Mouse (Mus musculus) skeletal muscle tissue, adult 2 months (tissue): Measurements from ENCODE around the gene Samd11.

Experiments used
- DNase-seq: peaks from one replicate; pipeline ENCODE4 v3.0.0-alpha.2; 2012; ENCODE audit warnings: low read depth, low spot score

Samd11 gene

DNA sequence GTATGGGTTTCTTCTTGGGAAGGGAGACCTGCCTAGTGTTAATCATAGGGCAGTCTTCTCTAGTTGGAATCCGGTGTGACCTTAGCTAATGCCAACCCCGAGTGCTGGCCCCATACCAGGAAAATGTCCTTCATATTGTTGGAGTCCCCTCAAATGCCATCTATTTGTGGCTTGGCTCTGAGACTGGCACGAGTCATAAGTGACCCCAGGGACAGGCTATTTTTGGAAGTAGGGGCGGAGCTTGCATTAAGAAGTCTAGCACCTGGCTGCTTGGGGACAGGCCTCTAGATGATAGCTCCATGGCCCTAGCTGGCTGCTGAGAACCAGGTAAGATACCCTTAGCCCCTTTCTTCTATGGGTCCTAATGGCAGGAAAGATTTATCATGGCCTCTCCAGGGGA, 39.8 kb downstream of the Samd11 start, which contains the start of gene Perm1:
Gene Perm1, plus strand, starts transcription at position 220 of the 400 bp plus-strand sequence.
- DNase-seq, result peak; percentile 95

DNA sequence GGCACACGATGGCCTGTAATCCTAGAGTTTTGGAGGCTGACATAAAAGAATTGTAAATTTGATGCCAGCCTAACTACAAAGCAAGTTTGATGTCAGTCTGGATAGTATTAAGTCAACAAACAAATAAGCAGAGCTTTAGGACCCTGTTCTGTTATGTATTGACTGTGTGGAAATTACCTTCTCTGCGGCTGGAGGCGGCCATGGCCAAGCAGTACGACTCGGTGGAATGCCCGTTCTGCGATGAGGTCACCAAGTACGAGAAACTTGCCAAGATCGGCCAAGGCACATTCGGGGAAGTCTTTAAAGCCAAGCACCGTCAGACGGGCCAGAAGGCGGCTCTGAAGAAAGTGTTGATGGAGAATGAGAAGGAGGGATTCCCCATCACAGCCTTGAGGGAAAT, 42.3 kb downstream of the Samd11 start:
- DNase-seq, result no peak

DNA sequence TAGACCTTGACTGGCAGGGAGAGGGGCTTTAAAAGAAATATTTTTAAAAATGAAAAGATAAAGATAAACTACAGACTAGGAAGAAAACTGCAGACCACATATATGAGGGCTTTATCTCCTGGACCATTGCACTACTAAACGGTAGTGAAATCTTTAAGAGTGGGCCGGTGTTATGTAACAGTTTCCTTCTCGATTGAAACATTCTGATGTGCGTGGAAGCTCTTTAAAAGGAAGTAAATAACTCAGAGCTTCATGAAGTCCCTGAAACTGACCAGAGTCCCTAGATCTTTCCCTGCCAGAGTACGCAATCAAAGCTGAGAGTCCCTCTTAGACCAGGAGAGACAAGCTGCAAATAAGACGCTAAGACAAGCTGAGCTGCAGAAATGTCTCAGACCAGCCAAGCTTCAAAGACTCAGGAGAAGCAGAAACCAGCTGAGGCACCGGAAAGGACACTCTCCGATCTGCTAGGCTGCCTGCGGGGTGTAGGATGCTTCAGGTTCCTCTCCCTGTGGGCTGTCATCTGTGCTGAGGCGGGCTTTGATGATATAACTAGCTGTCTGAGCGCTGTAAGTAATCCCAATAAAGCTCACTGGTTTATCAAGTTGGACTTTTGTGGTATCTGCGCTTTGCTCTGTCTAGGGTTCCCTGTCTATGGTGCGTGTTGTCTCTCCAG, 45.4 kb downstream of the Samd11 start:
- DNase-seq, result no peak

DNA sequence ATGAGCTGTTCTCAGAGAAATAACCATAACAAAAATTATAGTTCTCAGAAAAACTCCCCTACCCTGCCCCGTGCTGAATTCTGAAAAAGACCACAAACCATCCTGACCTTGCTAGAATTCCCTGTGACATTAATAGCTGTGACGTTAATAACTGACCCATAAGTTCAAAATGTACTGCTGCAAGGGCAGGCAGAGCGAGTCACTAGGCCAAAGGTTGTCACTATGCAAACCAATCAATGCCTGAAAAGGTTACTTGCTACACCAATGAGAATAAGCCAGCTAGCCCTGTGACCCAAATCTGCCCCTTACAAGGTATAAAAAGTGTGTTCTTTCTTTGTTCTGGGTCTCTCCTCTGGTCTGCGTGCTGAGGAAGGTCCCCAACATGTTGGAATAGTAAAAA, 46.6 kb downstream of the Samd11 start:
- DNase-seq, result no peak

DNA sequence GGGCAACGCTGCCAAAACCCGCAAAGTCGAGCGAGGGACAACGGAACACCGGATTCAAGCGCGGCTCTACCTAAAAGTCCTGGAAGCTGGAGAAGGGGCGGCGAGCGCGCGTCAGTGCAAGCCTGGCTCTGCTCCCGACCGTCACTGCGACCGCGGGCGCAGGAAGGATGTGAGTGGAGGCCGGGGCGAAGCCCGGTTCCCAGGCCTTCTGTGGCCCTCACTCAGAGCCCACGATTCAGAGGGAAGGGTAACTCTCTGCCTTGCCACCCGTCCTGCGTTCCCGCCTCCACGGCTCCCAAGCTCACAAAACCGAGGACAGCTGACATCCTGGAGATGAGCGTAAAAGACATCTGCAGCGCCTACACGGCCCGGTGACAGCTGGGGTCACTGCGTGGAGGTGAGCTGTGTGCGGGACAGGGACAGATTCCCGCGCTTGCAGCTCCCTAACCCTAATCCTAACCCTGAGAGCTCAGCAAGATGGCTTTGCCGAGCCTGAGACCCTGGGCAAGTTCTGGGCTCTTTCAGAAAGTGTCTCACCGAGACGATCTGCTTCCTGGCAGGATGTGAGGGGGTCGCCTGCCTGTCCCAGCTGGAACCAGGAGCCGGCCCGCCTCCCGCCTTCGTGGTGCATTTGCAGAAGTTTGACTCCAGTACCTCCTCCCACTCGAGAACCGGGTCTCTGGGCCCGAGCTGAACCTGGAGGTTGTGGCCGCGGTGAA, 51.9 kb downstream of the Samd11 start:
- DNase-seq, result peak; percentile 25

DNA sequence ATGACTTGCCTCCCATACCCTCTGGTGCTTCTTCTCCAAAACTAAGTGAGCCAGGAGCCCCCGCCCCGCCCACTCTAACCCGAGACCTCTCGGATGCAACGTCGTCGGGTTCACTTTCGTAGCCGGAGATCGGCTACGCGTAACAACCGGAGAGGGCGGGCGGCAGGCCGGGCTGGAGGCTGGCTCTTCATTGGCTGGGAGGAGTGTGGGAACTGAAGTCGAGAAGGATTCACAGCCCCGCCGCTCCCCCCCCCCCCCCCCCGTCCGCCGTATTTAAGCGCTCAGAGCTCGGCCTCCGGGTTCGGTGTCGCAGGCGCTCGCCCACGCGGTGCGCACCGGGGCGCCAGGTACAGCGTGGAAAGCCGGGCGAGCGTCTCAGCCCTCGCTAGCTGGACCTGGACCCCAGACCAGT, 52.5 kb downstream of the Samd11 start, which contains the start of gene AW011738:
Gene AW011738, plus strand, starts transcription at position 304 of the 412 bp plus-strand sequence.
- DNase-seq, result peak; percentile 82

DNA sequence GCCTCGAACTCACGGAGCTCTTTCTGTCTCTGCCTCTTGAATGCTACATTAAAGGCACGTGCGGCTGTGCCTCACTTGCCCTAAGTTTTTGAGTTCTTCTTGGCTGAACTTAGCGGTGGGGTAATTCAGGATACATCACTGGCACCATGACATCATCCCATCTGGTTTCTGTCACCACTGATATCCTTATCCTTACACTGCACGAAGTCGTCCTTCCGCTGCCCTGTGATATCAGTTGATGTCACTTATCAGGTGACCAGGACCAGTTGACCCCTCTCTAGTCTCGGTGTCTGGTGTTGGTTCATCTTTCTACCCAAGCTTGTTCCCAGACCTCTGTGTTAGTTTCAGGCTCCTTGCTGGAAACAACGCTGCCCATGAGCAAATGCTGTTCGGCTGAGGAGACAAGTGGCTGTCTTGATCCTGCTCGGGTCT, 53.0 kb downstream of the Samd11 start:
- peak; percentile 27 for DNase-seq

DNA sequence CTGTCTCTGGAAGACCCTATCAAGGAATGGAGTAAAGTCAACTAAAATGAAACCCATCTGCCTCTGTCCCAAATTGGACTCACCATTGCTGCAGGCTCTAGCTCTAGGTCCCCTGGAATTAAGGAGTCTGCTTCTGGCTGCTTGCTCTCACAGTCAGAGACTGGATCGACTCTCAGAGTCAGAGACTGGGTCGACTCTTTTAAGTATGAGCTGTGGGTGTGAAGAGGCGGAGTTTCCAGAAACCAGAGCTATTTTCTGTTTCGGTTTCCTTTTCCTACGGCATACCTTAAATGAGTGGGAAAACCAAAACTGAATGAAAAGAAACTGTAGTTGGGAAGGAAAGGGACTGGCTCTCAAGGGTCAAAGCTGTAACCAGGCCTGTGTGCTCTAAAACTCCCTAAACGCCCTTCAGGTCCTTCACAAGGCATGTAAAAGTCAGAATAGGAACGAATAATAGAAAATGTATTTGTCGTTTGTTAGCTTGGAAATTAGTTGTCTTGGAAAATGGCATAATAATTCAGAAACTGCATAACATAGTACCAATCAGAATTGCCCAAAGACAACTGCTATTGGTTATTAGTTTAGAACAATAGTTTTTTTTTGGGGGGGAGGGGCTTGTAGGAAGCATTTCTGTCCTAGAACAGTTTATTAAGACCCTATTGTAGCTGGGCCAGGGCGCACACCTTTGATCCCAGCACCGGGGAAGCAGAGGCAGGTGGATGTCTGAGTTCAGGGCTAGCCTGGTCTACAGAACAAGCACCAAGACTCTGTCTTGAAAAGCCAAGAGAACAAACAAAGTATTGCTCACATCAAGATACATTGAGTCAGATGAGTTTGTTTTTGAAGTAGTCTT, 54.6 kb downstream of the Samd11 start, which contains the start of gene Isg15:
Gene Isg15, minus strand, starts transcription at position 196 of the 853 bp plus-strand sequence.
- DNase-seq, result peak; percentile 33

DNA sequence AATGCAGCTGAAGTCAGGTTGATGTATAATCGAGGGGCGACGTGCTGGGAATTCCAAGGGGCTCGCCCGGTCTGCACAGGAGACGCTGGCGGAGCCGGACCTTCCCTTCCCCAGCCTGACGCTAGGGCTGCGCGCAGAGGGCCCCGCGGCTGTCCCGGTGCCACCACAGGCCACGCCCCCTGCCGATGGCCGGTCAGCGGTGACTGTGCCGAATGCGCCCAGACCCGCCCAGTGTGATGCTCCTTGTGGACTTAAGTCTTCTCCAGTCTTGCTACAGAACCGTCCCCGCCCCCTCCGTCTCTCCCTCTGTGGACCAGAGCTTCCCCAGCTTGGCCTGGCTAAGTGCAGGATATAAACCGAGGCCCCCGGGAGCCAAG, 57.6 kb downstream of the Samd11 start:
- peak; percentile 86 for DNase-seq

DNA sequence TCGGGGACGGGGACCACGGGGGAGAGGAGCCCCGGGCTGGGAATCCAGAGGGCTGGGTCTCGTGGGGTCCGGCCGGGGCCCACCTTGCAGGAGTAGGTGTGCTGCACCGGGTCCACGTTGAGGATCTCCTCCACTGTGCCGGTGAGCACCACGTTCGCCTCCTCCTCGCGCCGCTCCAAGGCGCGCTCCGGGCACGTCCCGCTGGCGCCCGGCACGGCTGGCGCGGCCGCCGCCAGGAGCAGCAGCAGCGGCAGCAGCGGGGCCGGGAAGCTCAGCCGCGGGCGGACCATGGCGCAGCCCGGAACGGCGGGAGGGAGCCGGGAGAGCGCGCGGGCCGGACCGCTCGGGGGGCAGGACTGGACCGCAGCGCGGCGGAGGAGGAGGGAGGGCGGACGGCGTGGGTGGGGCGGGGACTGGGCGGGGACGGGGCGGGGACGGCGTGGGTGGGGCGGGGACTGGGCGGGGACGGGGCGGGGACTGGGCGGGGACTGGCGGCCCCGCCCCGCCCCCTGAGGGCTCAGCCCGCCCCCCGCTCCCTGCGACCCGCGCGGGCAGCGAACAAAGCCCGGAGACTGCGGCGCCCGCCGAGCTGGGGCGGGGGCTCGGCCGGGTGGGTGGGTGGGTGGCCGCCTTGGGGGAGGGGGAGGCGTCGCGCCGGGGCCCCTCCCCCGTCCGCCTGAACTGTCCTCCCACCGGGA, 58.2 kb downstream of the Samd11 start, which contains the start of gene Agrn:
Gene Agrn, minus strand, starts transcription at position 358 of the 698 bp plus-strand sequence.
- DNase-seq, result peak; percentile 49
